Mouse (Mus musculus) myocyte (in vitro differentiated cells): ENCODE results near the gene Toporsl. TPM values are rescaled to one million over a fixed set of nuclear protein-coding genes. Genes with fewer than 3 reads are reported as not detected.

Experiments used
- H3K27me3 ChIP-seq: one replicate; pipeline ENCODE4 v1.6.1; 2011; ENCODE audit not compliant: control insufficient read depth, insufficient read depth, insufficient read length
- H3K36me3 ChIP-seq: one replicate; pipeline ENCODE4 v1.6.1; 2011; ENCODE audit not compliant: control insufficient read depth, insufficient read depth
- H3K4me2 ChIP-seq: one replicate; pipeline ENCODE4 v1.6.1; 2011; ENCODE audit warnings: low read depth, control low read depth
- H3K4me3 ChIP-seq: one replicate; pipeline ENCODE4 v1.5.1; 2011; ENCODE audit warnings: mild to moderate bottlenecking, control low read depth, moderate library complexity
- H3K79me2 ChIP-seq: one replicate; pipeline ENCODE4 v1.6.1; 2011; ENCODE audit not compliant: control insufficient read depth, insufficient read depth
- H3ac ChIP-seq: one replicate; pipeline ENCODE4 v1.6.1; 2011; ENCODE audit not compliant: control insufficient read depth, insufficient read length
- CEBPB ChIP-seq: IDR thresholded peaks from 2 replicates; pipeline ENCODE4 v1.6.1; 2011; ENCODE audit warnings: mild to moderate bottlenecking, moderate library complexity; ENCODE audit not compliant: poor library complexity, insufficient read depth, severe bottlenecking
- E2F4 ChIP-seq: IDR thresholded peaks from one replicate; pipeline ENCODE4 v1.6.1; 2011; ENCODE audit warnings: mild to moderate bottlenecking, control low read depth, moderate library complexity; ENCODE audit not compliant: insufficient read depth
- MAX ChIP-seq: IDR thresholded peaks from one replicate; pipeline ENCODE4 v1.6.1; 2011; ENCODE audit warnings: low read depth, mild to moderate bottlenecking, control low read depth
- MYOD1 ChIP-seq, 3 experiments: IDR thresholded peaks; one replicate each; pipeline ENCODE4 v1.6.1; 2011; ENCODE audit warnings: control low read depth in 2 of 3, low read depth in 2 of 3, mild to moderate bottlenecking in 2 of 3, moderate library complexity in 1 of 3; ENCODE audit not compliant: insufficient read length in 2 of 3, control insufficient read depth in 1 of 3
- MYOG ChIP-seq, 3 experiments: IDR thresholded peaks; one replicate each; pipeline ENCODE4 v1.6.1; 2011; ENCODE audit warnings: control low read depth in 2 of 3, low read depth in 2 of 3, mild to moderate bottlenecking in 2 of 3; ENCODE audit not compliant: insufficient read length in 2 of 3, control insufficient read depth in 1 of 3, insufficient read depth in 1 of 3
- POLR2A ChIP-seq: IDR thresholded peaks from one replicate; pipeline ENCODE4 v1.6.1; 2011; ENCODE audit warnings: low read depth, mild to moderate bottlenecking, control low read depth, moderate library complexity; ENCODE audit not compliant: insufficient read length
- POLR2AphosphoS2 ChIP-seq: IDR thresholded peaks from one replicate; pipeline ENCODE4 v1.6.1; 2011; ENCODE audit warnings: low read depth, control low read depth; ENCODE audit not compliant: insufficient read length
- REST ChIP-seq: IDR thresholded peaks from one replicate; pipeline ENCODE4 v1.6.1; 2011; ENCODE audit warnings: mild to moderate bottlenecking, control low read depth, moderate library complexity; ENCODE audit not compliant: insufficient read depth, insufficient read length
- SRF ChIP-seq: IDR thresholded peaks from one replicate; pipeline ENCODE4 v1.6.1; 2011; ENCODE audit warnings: low read depth; ENCODE audit not compliant: control insufficient read depth, insufficient read length
- TCF12 ChIP-seq: IDR thresholded peaks from one replicate; pipeline ENCODE4 v1.6.1; 2011; ENCODE audit warnings: mild to moderate bottlenecking, control low read depth; ENCODE audit not compliant: poor library complexity, insufficient read depth, severe bottlenecking
- TCF3 ChIP-seq: IDR thresholded peaks from one replicate; pipeline ENCODE4 v1.6.1; 2011; ENCODE audit warnings: low read depth, control low read depth; ENCODE audit not compliant: insufficient read length
- USF1 ChIP-seq: IDR thresholded peaks from one replicate; pipeline ENCODE4 v1.6.1; 2011; ENCODE audit warnings: low read depth, mild to moderate bottlenecking, control low read depth, moderate library complexity
- polyA plus RNA-seq: library from polyadenylated mRNA; unstranded; fragments of >200 nt; fragmentation: generic; extraction: Trizol; gene quantifications from one replicate; pipeline ENCODE4 v1.2.1, GENCODE M21; 2012; ENCODE audit warnings: missing spikeins

The Toporsl gene
- polyA plus RNA-seq, 1 experiment, result not detected

DNA sequence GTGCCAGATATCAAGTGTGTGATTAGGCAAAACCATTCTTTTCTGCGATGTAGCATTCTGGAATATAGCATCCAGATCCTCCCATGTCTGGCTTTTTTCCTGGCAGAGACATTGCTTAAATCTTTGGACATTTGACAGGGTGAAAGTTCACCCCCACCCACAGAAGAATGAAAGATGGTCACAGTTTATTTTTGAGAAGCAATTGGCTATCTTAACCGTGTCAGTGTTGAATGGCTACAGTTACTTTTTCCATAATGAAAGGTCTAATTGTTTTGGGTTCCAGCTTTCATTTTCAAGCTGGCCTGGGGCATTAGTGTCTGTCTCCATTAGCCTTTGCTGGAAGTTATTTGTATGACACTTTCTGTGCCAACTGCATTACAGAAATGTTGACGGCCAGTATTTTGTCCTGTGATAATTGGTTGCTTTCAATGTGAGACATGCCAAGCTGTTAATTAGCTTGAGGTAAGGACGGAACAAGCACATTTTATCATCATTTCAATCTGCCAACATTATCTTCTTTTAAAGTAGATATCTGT is 2.2 kb upstream of the Toporsl start:
- TF ChIP-seq E2F4 (no peak), REST (no peak), SRF (no peak), CEBPB (no peak), MAX (no peak), POLR2A (no peak), USF1 (no peak), MYOG (IDR thresholded peaks at IDR 0.05; ENCODE audit: control insufficient read depth in 1 of 3, insufficient read depth in 1 of 3, insufficient read length in 2 of 3, low read depth in 2 of 3) (no peak), TCF12 (no peak), POLR2AphosphoS2 (no peak), TCF3 (no peak), MYOD1 (IDR thresholded peaks at IDR 0.05; ENCODE audit: control insufficient read depth in 1 of 3, insufficient read length in 2 of 3, low read depth in 2 of 3) (no peak)
- no peaks in the 10 kb centered on the region for H3K79me2 ChIP-seq
- H3K4me3 ChIP-seq, result no peak overlapping the region
- no peak overlapping the region for H3ac ChIP-seq
- no peaks in the 10 kb centered on the region for H3K36me3 ChIP-seq
- no peak overlapping the region for H3K4me2 ChIP-seq
- H3K27me3 ChIP-seq, result no peaks in the 10 kb centered on the region

GRCm38 (mm10) chr4:52594632-52595031 is 1.4 kb upstream of the Toporsl start:
- no peak for TF ChIP-seq E2F4
- no peak for TF ChIP-seq CEBPB
- no peak for TF ChIP-seq POLR2A
- no peak for TF ChIP-seq SRF
- TF ChIP-seq POLR2AphosphoS2, result no peak
- no peak for TF ChIP-seq TCF3
- TF ChIP-seq MYOD1 (IDR thresholded peaks at IDR 0.05; ENCODE audit: control insufficient read depth in 1 of 3, insufficient read length in 2 of 3, low read depth in 2 of 3), result no peak
- TF ChIP-seq TCF12, result no peak
- no peak for TF ChIP-seq REST
- TF ChIP-seq USF1, result no peak
- no peak for TF ChIP-seq MYOG (IDR thresholded peaks at IDR 0.05; ENCODE audit: control insufficient read depth in 1 of 3, insufficient read depth in 1 of 3, insufficient read length in 2 of 3, low read depth in 2 of 3)
- H3K27me3 ChIP-seq, result no peaks in the 10 kb centered on the region
- no peak overlapping the region for H3K4me2 ChIP-seq
- H3K79me2 ChIP-seq, result no peaks in the 10 kb centered on the region
- no peak overlapping the region for H3K4me3 ChIP-seq
- H3K36me3 ChIP-seq, result no peaks in the 10 kb centered on the region
- no peak overlapping the region for H3ac ChIP-seq

DNA sequence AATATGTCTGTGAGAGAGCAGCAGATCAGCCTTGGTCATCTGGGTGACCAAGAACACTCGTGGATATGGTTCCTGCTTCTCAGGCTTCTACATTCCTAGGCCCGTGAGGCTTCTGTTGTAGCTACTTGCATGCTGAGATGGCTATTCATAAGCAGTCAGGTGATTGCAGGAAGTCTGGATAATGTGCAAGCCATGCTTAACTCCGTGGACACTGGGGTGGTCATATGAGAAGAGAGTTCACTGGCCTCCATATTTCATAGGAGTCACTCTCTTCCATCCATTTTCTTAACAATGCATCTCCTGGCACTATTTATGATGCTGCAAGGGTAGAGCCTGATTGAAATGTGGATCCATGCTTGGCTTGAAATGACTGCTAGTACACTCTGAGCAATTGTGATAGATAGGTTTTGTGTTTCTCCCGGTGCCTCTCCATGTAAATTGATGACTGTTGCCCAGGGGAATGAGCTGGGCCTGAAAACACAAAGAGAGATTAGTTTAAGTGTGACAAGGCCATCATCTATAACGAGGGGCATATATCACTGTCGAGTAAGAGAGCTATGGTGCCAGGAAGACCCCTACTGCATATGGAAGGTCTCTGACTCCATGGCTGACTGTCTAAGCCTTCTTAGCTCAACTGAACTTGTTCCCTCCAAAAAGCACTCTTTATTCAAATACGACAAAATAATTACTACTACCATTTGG is 2.3 kb downstream of the Toporsl start:
- TF ChIP-seq TCF12 (no peak), MAX (no peak), SRF (no peak), POLR2A (no peak), MYOG (IDR thresholded peaks at IDR 0.05; ENCODE audit: control insufficient read depth in 1 of 3, insufficient read depth in 1 of 3, insufficient read length in 2 of 3, low read depth in 2 of 3) (no peak)
- no peaks in the 10 kb centered on the region for H3K36me3 ChIP-seq
- no peaks in the 10 kb centered on the region for H3K79me2 ChIP-seq
- no peak overlapping the region for H3K4me2 ChIP-seq
- H3K27me3 ChIP-seq, result no peaks in the 10 kb centered on the region
- no peak overlapping the region for H3K4me3 ChIP-seq
- H3ac ChIP-seq, result no peak overlapping the region

- no peaks in the 10 kb centered on the region for H3K36me3 ChIP-seq
- H3ac ChIP-seq, result no peak overlapping the region
- TF ChIP-seq TCF3 (no peak), SRF (no peak), POLR2AphosphoS2 (no peak), MYOD1 (IDR thresholded peaks at IDR 0.05; ENCODE audit: control insufficient read depth in 1 of 3, insufficient read length in 2 of 3, low read depth in 2 of 3) (no peak), MYOG (IDR thresholded peaks at IDR 0.05; ENCODE audit: control insufficient read depth in 1 of 3, insufficient read depth in 1 of 3, insufficient read length in 2 of 3, low read depth in 2 of 3) (no peak), POLR2A (no peak), E2F4 (no peak), USF1 (no peak), MAX (no peak), TCF12 (no peak), CEBPB (no peak), REST (no peak)
- H3K27me3 ChIP-seq, result no peaks in the 10 kb centered on the region
- no peak overlapping the region for H3K4me2 ChIP-seq
- H3K4me3 ChIP-seq, result no peak overlapping the region
- no peaks in the 10 kb centered on the region for H3K79me2 ChIP-seq
Observed at GRCm38 (mm10) chr4:52606923-52607322, 10.8 kb downstream of the Toporsl start.

- H3K27me3 ChIP-seq, result no peaks in the 10 kb centered on the region
- no peak overlapping the region for H3ac ChIP-seq
- TF ChIP-seq SRF (no peak), POLR2A (no peak), MYOD1 (IDR thresholded peaks at IDR 0.05; ENCODE audit: control insufficient read depth in 1 of 3, insufficient read length in 2 of 3, low read depth in 2 of 3) (no peak), POLR2AphosphoS2 (no peak), TCF3 (no peak), E2F4 (no peak), REST (no peak), CEBPB (no peak), TCF12 (no peak)
- H3K4me3 ChIP-seq, result no peak overlapping the region
- H3K79me2 ChIP-seq, result no peaks in the 10 kb centered on the region
- H3K4me2 ChIP-seq, result no peak overlapping the region
- no peaks in the 10 kb centered on the region for H3K36me3 ChIP-seq
Observed at GRCm38 (mm10) chr4:52634986-52635385, 38.9 kb downstream of the Toporsl start.
